Mouse (Mus musculus) CH12.LX (cell line): ENCODE measurements around the gene Hspb7.

Experiments
- CHD2 ChIP-seq: IDR thresholded peaks from 2 replicates; pipeline ENCODE4 v1.6.1; 2011; ENCODE audit warnings: low read length, improper control_type of control experiment
- CTCF ChIP-seq, 2 experiments: IDR thresholded peaks in 1 of 2; conservative IDR thresholded peaks in 1 of 2; 2 replicates each; pipeline ENCODE4 v1.5.1; 2011 to 2012; ENCODE audit warnings: low read depth in 2 of 2, low read length in 2 of 2, improper control_type of control experiment in 1 of 2, inconsistent platforms in 1 of 2, mild to moderate bottlenecking in 1 of 2, moderate library complexity in 1 of 2
- EP300 ChIP-seq: IDR thresholded peaks from 2 replicates; pipeline ENCODE4 v1.6.1; 2011; ENCODE audit warnings: low read length, improper control_type of control experiment
- GABPA ChIP-seq: IDR thresholded peaks from 2 replicates; pipeline ENCODE4 v1.6.1; 2012; ENCODE audit warnings: low read depth, low read length, improper control_type of control experiment, inconsistent platforms; ENCODE audit not compliant: insufficient replicate concordance
- JUN ChIP-seq: IDR thresholded peaks from 2 replicates; pipeline ENCODE4 v1.6.1; 2011; ENCODE audit warnings: low read depth, mild to moderate bottlenecking, low read length, improper control_type of control experiment, moderate library complexity; ENCODE audit not compliant: insufficient read depth
- JUND ChIP-seq: conservative IDR thresholded peaks from 2 replicates; pipeline ENCODE4 v1.6.1; 2011; ENCODE audit warnings: low read depth, low read length, improper control_type of control experiment
- MAFK ChIP-seq: IDR thresholded peaks from 2 replicates; pipeline ENCODE4 v1.6.1; 2011; ENCODE audit warnings: low read length, improper control_type of control experiment; ENCODE audit not compliant: insufficient replicate concordance
- MAX ChIP-seq: IDR thresholded peaks from 2 replicates; pipeline ENCODE4 v1.6.1; 2011; ENCODE audit warnings: low read length, improper control_type of control experiment
- MXI1 ChIP-seq: IDR thresholded peaks from 2 replicates; pipeline ENCODE4 v1.6.1; 2011; ENCODE audit warnings: mild to moderate bottlenecking, low read depth, low read length, improper control_type of control experiment
- POLR2A ChIP-seq: IDR thresholded peaks from 2 replicates; pipeline ENCODE4 v1.6.1; 2011; ENCODE audit warnings: low read depth, mild to moderate bottlenecking, improper control_type of control experiment, low read length
- SIN3A ChIP-seq: IDR thresholded peaks from 2 replicates; pipeline ENCODE4 v1.6.1; 2012; ENCODE audit warnings: low read length, improper control_type of control experiment, inconsistent platforms
- TCF12 ChIP-seq: IDR thresholded peaks from 2 replicates; pipeline ENCODE4 v1.6.1; 2014; ENCODE audit warnings: low read depth, mild to moderate bottlenecking, inconsistent platforms, low read length, improper control_type of control experiment

GRCm38 (mm10) chr4:141420886-141421285 is 307 bp downstream of the Hspb7 start:
- TF ChIP-seq MXI1: no peak
- TF ChIP-seq CHD2: no peak
- no peak for TF ChIP-seq CTCF (conservative IDR thresholded peaks at IDR 0.05 in 1 of 2, IDR thresholded peaks at IDR 0.05 in 1 of 2; ENCODE audit: low read depth in 2 of 2, low read length in 2 of 2)
- TF ChIP-seq POLR2A: no peak
- no peak for TF ChIP-seq JUN
- no peak for TF ChIP-seq SIN3A
- TF ChIP-seq GABPA: no peak
- no peak for TF ChIP-seq MAX
- TF ChIP-seq EP300: no peak
- no peak for TF ChIP-seq JUND
- TF ChIP-seq MAFK: no peak
- TF ChIP-seq TCF12: no peak
